Mouse (Mus musculus): ENCODE results near the gene Klk6. TPM values are rescaled to one million over a fixed set of nuclear protein-coding genes. Genes with fewer than 3 reads are reported as not detected.

Gene Klk6
- not detected in 2 replicates for polyA plus RNA-seq (2015; fragmentation: Nextera tagmentation; extraction: Ambion mirVana)

- no peaks in the 10 kb centered on the region for H3K36me3 ChIP-seq
- H3K4me3 ChIP-seq = no peak within 1 kb of the TSS
- H3K4me2 ChIP-seq = no peak within 1 kb of the TSS
- no peaks in the 10 kb centered on the region for H3K4me1 ChIP-seq (replicated peaks)
- no peaks in the 10 kb centered on the region for H3K27me3 ChIP-seq
- 71% methylated on average over 10 of the region's 10 CpGs for WGBS
- no peak within 1 kb of the TSS for H3K9ac ChIP-seq
- H3K9me3 ChIP-seq = no peaks in the 10 kb centered on the region
- H3K27ac ChIP-seq = no peak within 1 kb of the TSS
- ATAC-seq (ENCODE audit: low FRiP score) = no peak
Measured at GRCm38 (mm10) chr7:43824199-43824598, at the start of gene Klk6. Klk6 (plus strand) TSS chr7:43824499.

GRCm38 (mm10) chr7:43774802-43775201, 49.5 kb upstream of the Klk6 start:
- no peak overlapping the region for H3K27ac ChIP-seq
- no peaks in the 10 kb centered on the region for H3K9me3 ChIP-seq
- H3K4me3 ChIP-seq = no peak overlapping the region
- no peaks in the 10 kb centered on the region for H3K36me3 ChIP-seq
- no peak overlapping the region for H3K4me2 ChIP-seq
- H3K27me3 ChIP-seq = no peaks in the 10 kb centered on the region
- H3K4me1 ChIP-seq (replicated peaks) = no peaks in the 10 kb centered on the region
- 45% methylated on average over 6 of the region's 6 CpGs for WGBS
- no peak for ATAC-seq (ENCODE audit: low FRiP score)
- H3K9ac ChIP-seq = no peak overlapping the region

DNA sequence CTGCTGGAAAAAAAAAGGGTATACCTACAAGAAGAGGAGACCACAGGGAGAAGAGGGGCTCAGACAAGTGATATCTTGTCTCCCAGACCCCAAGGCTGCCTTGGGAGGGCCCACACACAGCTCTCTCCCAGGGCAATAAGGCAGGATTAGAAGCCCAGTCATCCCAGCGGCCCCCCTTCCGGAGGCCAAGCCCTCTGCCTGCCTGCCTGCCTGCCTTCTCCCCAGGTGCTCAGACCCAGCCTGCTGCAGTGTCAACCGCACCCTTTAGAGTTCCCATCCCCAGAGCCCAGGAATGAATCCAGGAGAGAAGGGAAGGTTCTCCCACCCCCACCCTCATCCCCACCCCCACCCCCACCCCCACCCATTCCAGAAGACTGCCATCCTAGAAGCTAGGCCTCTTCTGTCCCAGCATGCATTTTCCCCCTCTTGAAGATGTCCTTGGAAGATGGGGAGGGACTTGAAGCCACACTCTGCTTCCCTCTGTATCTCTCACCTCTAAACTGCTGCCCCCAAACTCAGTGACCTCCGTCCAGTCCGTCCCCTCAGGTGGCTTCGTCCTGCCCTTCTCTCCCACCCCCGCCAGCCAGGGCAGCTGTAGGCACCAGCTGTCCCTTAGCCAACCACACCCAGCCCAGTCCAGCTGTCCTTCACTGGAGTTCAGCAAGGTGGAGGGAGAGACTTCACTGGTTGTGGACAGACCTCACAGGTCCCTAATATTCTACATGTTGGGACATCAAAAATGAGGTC, 48.8 kb upstream of the Klk6 start:
- Histone ChIP-seq H3K4me2 (no peak overlapping the region), H3K4me3 (no peak overlapping the region), H3K9me3 (no peaks in the 10 kb centered on the region), H3K27me3 (no peaks in the 10 kb centered on the region), H3K27ac (no peak overlapping the region), H3K36me3 (no peaks in the 10 kb centered on the region), H3K9ac (no peak overlapping the region), H3K4me1 (replicated peaks) (no peaks in the 10 kb centered on the region)
- WGBS = 48% methylated on average over 7 of the region's 7 CpGs
- no peak for ATAC-seq (ENCODE audit: low FRiP score)

DNA sequence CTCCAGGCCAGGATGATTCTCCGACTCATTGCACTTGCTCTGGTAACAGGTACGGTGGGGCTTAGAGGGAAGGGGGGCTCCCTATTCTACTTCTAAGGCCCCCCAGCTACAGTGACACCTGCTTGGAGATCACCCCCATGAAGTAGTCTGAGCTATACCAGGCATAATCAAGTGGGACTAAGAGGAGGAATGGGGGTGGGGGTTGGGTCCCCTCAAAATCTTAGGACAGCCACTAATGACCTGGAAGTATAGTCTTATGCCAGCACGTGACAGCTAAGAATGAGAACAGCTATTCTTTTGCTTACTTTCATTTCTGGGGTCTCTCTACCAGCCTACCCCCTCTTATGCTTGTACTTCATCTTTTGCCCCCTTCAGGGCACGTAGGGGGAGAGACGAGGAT, 47.8 kb upstream of the Klk6 start:
- Histone ChIP-seq H3K4me3 (no peak overlapping the region), H3K9ac (no peak overlapping the region), H3K4me2 (no peak overlapping the region), H3K4me1 (replicated peaks) (no peaks in the 10 kb centered on the region), H3K27ac (no peak overlapping the region), H3K27me3 (no peaks in the 10 kb centered on the region), H3K9me3 (no peaks in the 10 kb centered on the region), H3K36me3 (no peaks in the 10 kb centered on the region)
- 87% methylated on average over 5 of the region's 5 CpGs for WGBS
- no peak for ATAC-seq (ENCODE audit: low FRiP score)

- H3K9me3 ChIP-seq = no peaks in the 10 kb centered on the region
- peaks cover 3% of the 10 kb centered on the region; the same call in 1 of the 2 replicates for H3K4me1 ChIP-seq (replicated peaks)
- no peaks in the 10 kb centered on the region for H3K36me3 ChIP-seq
- H3K9ac ChIP-seq = no peak overlapping the region
- no peak for ATAC-seq (ENCODE audit: low FRiP score)
- WGBS = 88% methylated on average over 12 of the region's 12 CpGs
- H3K27ac ChIP-seq = no peak overlapping the region
- H3K27me3 ChIP-seq = no peaks in the 10 kb centered on the region
- no peak overlapping the region for H3K4me2 ChIP-seq
- no peak overlapping the region for H3K4me3 ChIP-seq
Measured at GRCm38 (mm10) chr7:43777423-43777822, 46.9 kb upstream of the Klk6 start.

GRCm38 (mm10) chr7:43778176-43778970, 45.9 kb upstream of the Klk6 start:
- H3K9me3 ChIP-seq = no peaks in the 10 kb centered on the region
- H3K4me3 ChIP-seq = no peak overlapping the region
- peaks cover 8% of the 10 kb centered on the region for H3K4me1 ChIP-seq (replicated peaks)
- H3K27ac ChIP-seq = no peak overlapping the region
- 90% methylated on average over 10 of the region's 10 CpGs for WGBS
- H3K27me3 ChIP-seq = peaks cover 8% of the 10 kb centered on the region
- no peak for ATAC-seq (ENCODE audit: low FRiP score)
- H3K36me3 ChIP-seq = no peaks in the 10 kb centered on the region
- no peak overlapping the region for H3K9ac ChIP-seq
- no peak overlapping the region for H3K4me2 ChIP-seq

DNA sequence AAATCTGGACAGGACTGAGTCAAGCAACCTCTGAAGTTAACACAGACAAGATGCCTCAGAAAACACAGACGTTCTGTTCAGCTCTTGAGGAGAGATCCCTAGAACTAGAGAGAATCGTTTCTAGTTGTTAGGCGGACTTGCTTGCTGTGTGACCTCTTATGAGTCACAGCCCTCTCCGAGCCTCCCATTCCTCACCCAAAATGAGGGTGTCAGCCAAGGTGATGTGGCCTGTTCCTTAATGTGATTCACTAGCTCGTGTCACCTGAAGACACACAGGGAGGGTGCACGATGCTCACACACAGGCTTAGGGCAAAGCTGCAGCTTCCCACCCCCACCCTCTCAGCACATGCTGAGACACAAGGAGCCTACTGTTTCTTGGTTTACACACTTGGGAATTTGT, 44.1 kb upstream of the Klk6 start:
- no peak overlapping the region for H3K4me2 ChIP-seq
- no peak overlapping the region for H3K4me3 ChIP-seq
- no peaks in the 10 kb centered on the region for H3K9me3 ChIP-seq
- H3K27ac ChIP-seq = no peak overlapping the region
- no peak overlapping the region for H3K9ac ChIP-seq
- peaks cover 18% of the 10 kb centered on the region for H3K27me3 ChIP-seq
- H3K4me1 ChIP-seq (replicated peaks) = peaks cover 8% of the 10 kb centered on the region
- ATAC-seq (ENCODE audit: low FRiP score) = no peak
- WGBS = 74% methylated on average over 6 of the region's 6 CpGs
- H3K36me3 ChIP-seq = no peaks in the 10 kb centered on the region

GRCm38 (mm10) chr7:43780746-43781145, 43.6 kb upstream of the Klk6 start, which contains the start of gene Klk10:
Klk10 (plus strand) TSS chr7:43781035.
- H3K27me3 ChIP-seq = peaks cover 18% of the 10 kb centered on the region
- no peaks in the 10 kb centered on the region for H3K36me3 ChIP-seq
- no peak within 1 kb of the TSS for H3K27ac ChIP-seq
- peaks cover 8% of the 10 kb centered on the region for H3K4me1 ChIP-seq (replicated peaks)
- no peak within 1 kb of the TSS for H3K4me2 ChIP-seq
- H3K9me3 ChIP-seq = no peaks in the 10 kb centered on the region
- no peak for ATAC-seq (ENCODE audit: low FRiP score)
- H3K9ac ChIP-seq = no peak within 1 kb of the TSS
- whole genome bisulfite sequencing = 62% methylated on average over 5 of the region's 5 CpGs
- no peak within 1 kb of the TSS for H3K4me3 ChIP-seq

DNA sequence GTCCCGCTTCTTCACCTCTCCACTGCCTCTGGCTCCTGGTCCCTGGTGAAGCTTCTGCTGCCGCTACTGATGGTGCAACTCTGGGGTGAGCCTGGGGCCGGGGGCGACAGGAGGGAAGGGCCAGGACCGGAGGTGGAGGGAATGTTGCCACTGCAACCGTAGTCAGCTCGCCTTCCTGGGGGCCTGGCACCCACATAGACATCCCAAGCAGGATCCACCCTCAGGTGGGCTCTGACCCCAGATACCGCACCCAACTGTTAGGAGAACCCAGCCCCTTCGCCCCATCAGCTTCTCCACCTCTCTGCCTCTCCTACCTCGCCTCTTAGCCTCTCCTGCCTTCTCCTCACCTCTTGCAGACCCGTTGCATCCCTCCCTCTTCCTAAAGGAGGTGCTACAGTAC, 42.8 kb upstream of the Klk6 start:
- H3K9me3 ChIP-seq = no peaks in the 10 kb centered on the region
- peaks cover 8% of the 10 kb centered on the region for H3K4me1 ChIP-seq (replicated peaks)
- H3K27ac ChIP-seq = no peak overlapping the region
- peaks cover 18% of the 10 kb centered on the region for H3K27me3 ChIP-seq
- no peak overlapping the region for H3K4me2 ChIP-seq
- ATAC-seq (ENCODE audit: low FRiP score) = no peak
- H3K36me3 ChIP-seq = no peaks in the 10 kb centered on the region
- no peak overlapping the region for H3K4me3 ChIP-seq
- 87% methylated on average over 11 of the region's 11 CpGs for WGBS
- H3K9ac ChIP-seq = no peak overlapping the region

GRCm38 (mm10) chr7:43782275-43783265, 41.7 kb upstream of the Klk6 start:
- H3K27ac ChIP-seq = no peak overlapping the region
- H3K4me3 ChIP-seq = peak overlapping the region; percentile 32
- H3K9me3 ChIP-seq = no peaks in the 10 kb centered on the region
- peak; percentile 74 for ATAC-seq (ENCODE audit: low FRiP score)
- H3K9ac ChIP-seq = peak overlapping the region; percentile 65
- peaks cover 18% of the 10 kb centered on the region for H3K27me3 ChIP-seq
- 7% methylated on average over 36 of the region's 36 CpGs for WGBS
- H3K4me2 ChIP-seq = peak overlapping the region; percentile 66
- H3K4me1 ChIP-seq (replicated peaks) = peaks cover 8% of the 10 kb centered on the region
- H3K36me3 ChIP-seq = no peaks in the 10 kb centered on the region

DNA sequence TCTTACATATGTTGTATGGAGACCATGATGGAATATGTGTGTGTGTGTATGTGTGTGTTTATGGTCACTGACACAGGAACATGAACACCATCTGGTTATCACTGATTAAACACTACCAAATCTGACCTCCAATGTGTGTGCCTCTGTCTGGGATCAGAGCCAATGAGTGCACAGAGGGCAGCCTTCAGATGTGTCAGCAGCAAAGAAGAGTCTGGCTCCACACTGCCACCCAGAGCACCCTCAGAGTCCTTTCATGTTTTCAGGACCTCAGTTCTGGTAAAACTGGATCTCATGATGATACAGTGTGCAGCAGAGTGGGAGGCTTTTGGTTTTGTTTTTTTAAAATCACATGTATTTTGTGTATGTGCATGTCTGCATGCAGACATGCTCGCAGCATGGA, 39.0 kb upstream of the Klk6 start:
- no peak overlapping the region for H3K4me3 ChIP-seq
- H3K4me1 ChIP-seq (replicated peaks) = peaks cover 8% of the 10 kb centered on the region
- no peak overlapping the region for H3K27ac ChIP-seq
- H3K27me3 ChIP-seq = peaks cover 18% of the 10 kb centered on the region
- H3K4me2 ChIP-seq = no peak overlapping the region
- ATAC-seq (ENCODE audit: low FRiP score) = no peak
- no peaks in the 10 kb centered on the region for H3K36me3 ChIP-seq
- H3K9me3 ChIP-seq = no peaks in the 10 kb centered on the region
- no peak overlapping the region for H3K9ac ChIP-seq
- WGBS = 86% methylated on average over 1 of the region's 1 CpGs

DNA sequence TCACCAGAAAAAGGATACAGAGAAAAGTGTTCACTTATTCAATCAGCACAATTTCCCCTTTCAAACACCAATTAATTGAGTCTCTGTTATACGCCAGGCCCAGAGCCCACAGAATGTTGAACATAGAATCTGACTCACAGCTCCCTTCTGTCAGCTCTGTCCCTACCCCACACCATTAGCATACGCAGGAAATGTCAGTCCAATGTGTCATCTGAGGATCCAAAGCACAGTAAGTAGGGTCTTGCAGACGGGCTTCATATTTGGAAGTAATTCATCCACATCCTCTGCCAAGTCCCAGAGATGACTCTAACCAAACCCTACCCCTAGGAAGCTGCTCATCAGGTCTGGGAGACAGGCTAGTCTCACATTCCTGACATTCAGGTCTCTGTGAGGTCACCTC, 36.2 kb upstream of the Klk6 start:
- Histone ChIP-seq H3K4me3 (no peak overlapping the region), H3K9ac (no peak overlapping the region), H3K36me3 (no peaks in the 10 kb centered on the region), H3K4me1 (replicated peaks) (no peaks in the 10 kb centered on the region), H3K9me3 (no peaks in the 10 kb centered on the region), H3K4me2 (no peak overlapping the region), H3K27me3 (peaks cover 13% of the 10 kb centered on the region), H3K27ac (no peak overlapping the region)
- no peak for ATAC-seq (ENCODE audit: low FRiP score)
- 84% methylated on average over 3 of the region's 3 CpGs for WGBS

Data from hindbrain, embryonic 13.5 days (tissue).